Mouse (Mus musculus): ENCODE data around the gene Ugt1a7c. TPM values are rescaled to one million over a fixed set of nuclear protein-coding genes. Genes with fewer than 3 reads are reported as not detected.

The Ugt1a7c gene
- total and polyA plus RNA-seq, 2 experiments from 2014 or later, result 1.3 to 2.1 TPM

DNA sequence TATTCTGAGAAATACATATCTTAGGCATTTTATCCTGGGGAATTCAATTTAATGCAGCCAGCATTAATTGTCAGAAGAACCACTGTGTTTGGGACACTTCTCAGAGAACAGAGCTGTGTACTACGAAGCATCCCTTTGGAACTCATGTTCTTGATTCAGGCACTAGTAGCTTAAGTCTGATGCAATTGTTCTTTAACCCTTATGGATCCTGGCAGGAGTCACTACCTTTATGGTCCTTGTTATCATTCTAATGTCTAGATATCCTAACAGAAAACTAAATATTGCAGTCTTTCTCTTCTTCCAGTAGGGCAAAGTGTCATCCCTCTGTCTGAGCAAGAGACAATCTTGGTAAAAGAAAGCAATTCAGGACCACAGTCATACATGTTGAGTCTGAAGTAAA is 118.2 kb downstream of the Ugt1a7c start:
- Histone ChIP-seq H3K4me3 (ENCODE audit: low read length) (no peak overlapping the region), H3K4me1 (ENCODE audit: insufficient read depth, low read length) (no peaks in the 10 kb centered on the region), H3K27ac (no peak overlapping the region), H3K9ac (replicated peaks; ENCODE audit: low read length) (no peak overlapping the region), H3K9me3 (ENCODE audit: low read length) (peaks cover 61% of the 10 kb centered on the region), H3K4me2 (ENCODE audit: low read depth, low read length) (no peak overlapping the region), H3K36me3 (ENCODE audit: insufficient read depth, low read length) (no peaks in the 10 kb centered on the region), H3K27me3 (ENCODE audit: insufficient read depth, low read length) (no peaks in the 10 kb centered on the region)
- WGBS, result 73% methylated on average over 1 of the region's 1 CpGs
- no peak for DNase-seq (ENCODE audit: low spot score)
- ATAC-seq, result no peak
- TF ChIP-seq CTCF (IDR thresholded peaks at IDR 0.05; ENCODE audit: low read depth), result no peak

DNA sequence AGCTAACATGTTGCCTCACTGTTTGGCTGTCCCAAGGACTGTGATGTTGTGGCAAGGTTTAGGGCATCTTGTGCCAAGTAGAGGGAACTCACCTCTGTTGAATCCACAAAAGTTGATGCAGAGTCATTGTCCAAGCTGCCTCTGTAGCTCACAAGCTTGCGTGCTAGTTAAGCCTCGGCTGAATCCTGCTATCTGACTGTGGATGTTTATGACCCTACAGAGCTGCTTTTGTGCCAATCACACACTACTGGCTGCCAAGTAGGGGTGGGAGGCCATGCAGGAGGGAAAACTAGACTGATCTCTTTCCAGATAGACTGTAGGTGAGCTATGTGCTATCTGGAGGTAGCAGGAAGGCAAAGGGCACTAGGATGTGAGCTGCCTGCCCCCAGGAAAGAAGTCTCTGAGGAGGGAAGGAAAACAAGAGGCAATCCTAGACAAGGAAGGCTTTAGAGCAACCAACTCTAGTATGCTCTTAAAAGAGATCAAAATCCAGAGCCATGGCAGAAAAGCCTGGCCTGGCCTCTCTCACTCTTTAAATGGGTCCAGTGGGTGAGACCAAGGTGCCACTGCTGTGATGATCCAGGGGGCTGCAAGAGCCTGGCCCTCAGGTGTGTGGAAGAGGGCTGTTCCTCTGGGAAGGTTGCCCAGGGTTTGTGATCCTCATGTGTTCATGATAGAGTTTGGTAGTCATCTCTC is 119.1 kb downstream of the Ugt1a7c start:
- Histone ChIP-seq H3K27me3 (ENCODE audit: insufficient read depth, low read length) (no peaks in the 10 kb centered on the region), H3K9ac (replicated peaks; ENCODE audit: low read length) (no peak overlapping the region), H3K27ac (no peak overlapping the region), H3K4me3 (ENCODE audit: low read length) (no peak overlapping the region), H3K36me3 (ENCODE audit: insufficient read depth, low read length) (no peaks in the 10 kb centered on the region), H3K4me2 (ENCODE audit: low read depth, low read length) (no peak overlapping the region), H3K4me1 (ENCODE audit: insufficient read depth, low read length) (no peaks in the 10 kb centered on the region), H3K9me3 (ENCODE audit: low read length) (peaks cover 61% of the 10 kb centered on the region)
- 79% methylated on average over 2 of the region's 2 CpGs for WGBS
- ATAC-seq, result no peak
- TF ChIP-seq CTCF (IDR thresholded peaks at IDR 0.05; ENCODE audit: low read depth), result no peak
- peak; percentile 4 for DNase-seq (ENCODE audit: low spot score)

DNA sequence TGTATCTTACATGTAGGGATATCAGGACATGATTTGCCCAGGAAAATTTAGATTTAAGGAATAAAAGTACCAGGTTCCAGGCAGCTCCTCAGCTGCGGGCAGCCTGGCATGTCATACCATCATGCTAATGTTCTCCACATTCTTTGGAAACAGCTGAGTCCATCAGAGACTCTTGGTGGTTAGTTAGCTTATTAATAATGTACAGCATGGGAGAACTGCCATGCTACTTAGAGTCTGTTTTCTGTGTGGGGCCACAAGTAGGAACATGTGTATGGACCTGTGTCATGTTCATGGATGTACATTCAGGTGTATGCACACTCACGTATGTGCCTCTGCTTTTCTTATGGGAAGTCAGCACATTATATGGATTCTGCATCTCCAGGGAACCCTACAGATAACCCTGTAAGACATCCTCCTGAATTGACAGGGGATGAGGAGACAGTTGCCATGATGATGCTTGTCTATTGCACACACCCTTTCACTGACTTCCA is 119.6 kb downstream of the Ugt1a7c start:
- no peak for TF ChIP-seq CTCF (IDR thresholded peaks at IDR 0.05; ENCODE audit: low read depth)
- ATAC-seq (no peak), DNase-seq (ENCODE audit: low spot score) (no peak)
- Histone ChIP-seq H3K4me1 (ENCODE audit: insufficient read depth, low read length) (no peaks in the 10 kb centered on the region), H3K36me3 (ENCODE audit: insufficient read depth, low read length) (no peaks in the 10 kb centered on the region), H3K4me2 (ENCODE audit: low read depth, low read length) (no peak overlapping the region), H3K4me3 (ENCODE audit: low read length) (no peak overlapping the region), H3K9me3 (ENCODE audit: low read length) (peaks cover 61% of the 10 kb centered on the region), H3K9ac (replicated peaks; ENCODE audit: low read length) (no peak overlapping the region), H3K27ac (no peak overlapping the region), H3K27me3 (ENCODE audit: insufficient read depth, low read length) (no peaks in the 10 kb centered on the region)
- 77% methylated on average over 2 of the region's 2 CpGs for WGBS

DNA sequence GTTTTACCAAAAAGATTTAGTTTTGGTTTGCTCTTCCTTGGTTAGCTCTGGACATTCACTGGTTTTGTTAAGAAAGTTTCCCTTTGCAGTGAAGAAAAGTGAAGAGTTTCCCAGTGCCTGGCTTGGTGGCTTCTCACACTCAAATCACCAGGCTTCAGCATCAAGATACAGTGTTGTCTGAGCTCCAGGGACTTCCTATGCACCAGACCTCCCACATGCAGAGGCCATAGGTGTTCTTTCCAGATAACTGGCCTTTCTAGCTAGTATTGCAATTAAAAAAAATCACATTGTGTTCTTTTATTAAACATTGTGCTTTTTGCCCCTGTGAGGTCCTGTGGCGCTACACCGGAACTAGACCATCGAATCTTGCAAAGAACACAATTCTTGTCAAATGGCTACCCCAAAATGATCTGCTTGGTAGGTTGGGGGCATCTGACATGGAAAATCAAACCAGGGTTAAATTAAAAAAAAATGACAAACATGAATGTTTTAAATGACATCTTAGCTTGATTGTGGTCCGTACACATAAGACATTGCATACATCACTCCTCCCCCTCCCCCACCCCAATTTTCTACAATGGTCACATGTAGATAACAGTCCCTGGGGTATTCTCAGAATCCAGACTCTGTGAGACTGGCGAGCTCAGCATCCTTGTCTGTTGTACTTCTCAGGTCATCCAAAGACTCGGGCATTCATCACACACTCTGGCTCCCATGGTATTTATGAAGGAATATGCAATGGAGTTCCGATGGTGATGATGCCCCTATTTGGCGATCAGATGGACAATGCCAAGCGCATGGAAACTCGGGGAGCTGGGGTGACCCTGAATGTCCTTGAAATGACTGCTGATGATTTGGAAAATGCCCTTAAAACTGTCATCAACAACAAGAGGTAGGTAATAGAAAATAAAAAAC is 120.9 kb downstream of the Ugt1a7c start:
- Histone ChIP-seq H3K4me1 (ENCODE audit: insufficient read depth, low read length) (no peaks in the 10 kb centered on the region), H3K9ac (replicated peaks; ENCODE audit: low read length) (no peak overlapping the region), H3K9me3 (ENCODE audit: low read length) (peaks cover 61% of the 10 kb centered on the region), H3K4me3 (ENCODE audit: low read length) (no peak overlapping the region), H3K36me3 (ENCODE audit: insufficient read depth, low read length) (no peaks in the 10 kb centered on the region), H3K27ac (no peak overlapping the region), H3K4me2 (ENCODE audit: low read depth, low read length) (no peak overlapping the region), H3K27me3 (ENCODE audit: insufficient read depth, low read length) (no peaks in the 10 kb centered on the region)
- WGBS, result 70% methylated on average over 10 of the region's 10 CpGs
- ATAC-seq (no peak), DNase-seq (ENCODE audit: low spot score) (peak; percentile 11)
- no peak for TF ChIP-seq CTCF (IDR thresholded peaks at IDR 0.05; ENCODE audit: low read depth)

DNA sequence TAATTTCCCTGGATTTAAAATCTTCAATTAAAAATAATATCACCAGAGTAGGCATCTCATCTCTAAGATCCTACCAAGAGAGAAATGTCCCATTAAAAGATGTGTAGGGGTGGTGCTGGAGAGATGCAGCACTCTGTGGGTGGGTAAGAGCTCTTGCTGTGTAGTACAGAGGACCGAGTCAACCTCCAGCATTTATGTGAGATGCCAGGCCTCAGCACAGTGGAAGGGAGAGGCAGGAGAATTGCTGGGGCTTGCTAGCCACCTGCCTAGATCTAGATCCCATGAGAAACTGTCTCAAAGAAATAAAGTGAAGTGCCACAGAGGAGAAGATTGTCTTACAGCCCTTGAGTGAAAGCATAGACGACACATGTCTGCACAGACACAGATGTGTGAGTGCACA is 121.7 kb downstream of the Ugt1a7c start:
- ATAC-seq (no peak), DNase-seq (ENCODE audit: low spot score) (peak; percentile 10)
- TF ChIP-seq CTCF (IDR thresholded peaks at IDR 0.05; ENCODE audit: low read depth), result no peak
- H3K4me3 ChIP-seq (ENCODE audit: low read length), result no peak overlapping the region
- 59% methylated on average over 2 of the region's 2 CpGs for WGBS
- H3K27me3 ChIP-seq (ENCODE audit: insufficient read depth, low read length), result no peaks in the 10 kb centered on the region
- no peak overlapping the region for H3K9ac ChIP-seq (replicated peaks; ENCODE audit: low read length)
- no peak overlapping the region for H3K4me2 ChIP-seq (ENCODE audit: low read depth, low read length)
- no peaks in the 10 kb centered on the region for H3K4me1 ChIP-seq (ENCODE audit: insufficient read depth, low read length)
- peaks cover 58% of the 10 kb centered on the region for H3K9me3 ChIP-seq (ENCODE audit: low read length)
- H3K36me3 ChIP-seq (ENCODE audit: insufficient read depth, low read length), result no peaks in the 10 kb centered on the region
- no peak overlapping the region for H3K27ac ChIP-seq

DNA sequence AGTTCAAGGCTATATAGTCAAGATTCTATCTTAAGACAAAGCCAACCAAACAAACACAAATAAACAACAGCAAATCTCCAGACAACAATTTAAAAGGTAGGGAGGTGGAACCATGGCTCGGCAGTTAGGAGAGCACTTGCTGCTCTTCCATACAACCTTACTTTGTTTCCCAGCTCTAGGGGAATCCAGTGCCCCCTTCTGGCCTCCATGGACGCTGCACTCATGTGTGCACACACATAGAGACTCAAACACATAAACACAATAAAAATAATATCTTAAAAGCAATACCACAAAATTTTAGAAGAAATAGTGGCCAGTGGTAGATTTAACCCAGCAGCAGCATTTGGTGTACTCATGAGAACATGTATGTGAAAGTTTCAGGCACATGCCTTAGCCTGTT is 122.3 kb downstream of the Ugt1a7c start:
- WGBS, result 55% methylated on average over 2 of the region's 2 CpGs
- no peak overlapping the region for H3K27ac ChIP-seq
- no peak for DNase-seq (ENCODE audit: low spot score)
- H3K4me3 ChIP-seq (ENCODE audit: low read length), result no peak overlapping the region
- H3K4me2 ChIP-seq (ENCODE audit: low read depth, low read length), result no peak overlapping the region
- ATAC-seq, result no peak
- H3K9ac ChIP-seq (replicated peaks; ENCODE audit: low read length), result no peak overlapping the region
- H3K27me3 ChIP-seq (ENCODE audit: insufficient read depth, low read length), result no peaks in the 10 kb centered on the region
- peaks cover 54% of the 10 kb centered on the region for H3K9me3 ChIP-seq (ENCODE audit: low read length)
- H3K36me3 ChIP-seq (ENCODE audit: insufficient read depth, low read length), result no peaks in the 10 kb centered on the region
- TF ChIP-seq CTCF (IDR thresholded peaks at IDR 0.05; ENCODE audit: low read depth), result peak; percentile 13; the same call in 1 of the 2 replicates
- no peaks in the 10 kb centered on the region for H3K4me1 ChIP-seq (ENCODE audit: insufficient read depth, low read length)
